In the genomic region with DNA sequence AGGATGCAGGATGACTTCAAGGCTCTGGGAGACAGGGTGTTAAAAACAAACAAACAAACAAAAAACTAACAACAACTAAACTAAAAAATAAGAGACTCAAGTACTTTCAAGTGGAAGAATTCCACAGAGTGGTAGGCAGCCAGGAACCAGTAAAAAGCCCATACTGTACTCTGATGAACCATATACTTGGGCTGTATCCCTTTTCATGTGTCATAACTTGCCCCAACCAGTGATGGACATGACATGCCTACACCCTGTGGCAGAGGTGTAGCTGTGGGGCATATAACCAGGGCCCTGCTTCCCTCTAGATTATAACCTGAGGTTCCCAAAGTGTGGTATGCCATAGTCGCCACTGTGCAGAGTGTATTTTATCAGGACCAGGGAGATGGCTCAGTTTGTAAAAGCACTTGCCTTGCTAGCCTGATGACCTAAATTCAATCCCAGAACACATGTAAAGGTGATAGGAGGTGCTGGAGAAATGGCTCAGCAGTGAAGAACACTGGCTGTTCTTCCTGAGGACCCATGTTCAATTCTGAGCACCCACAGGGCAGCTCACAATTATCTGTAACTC, we compare ENCODE assay signal across 7 mouse cellular contexts. TPM values are rescaled to one million over a fixed set of nuclear protein-coding genes. Genes with fewer than 3 reads are reported as not detected.
A peak's percentile ranks its signal among the peaks of the same experiment; 100 is the strongest.
DNase-seq lines count a peak whose midpoint lies in the region; ATAC-seq and TF ChIP-seq lines count a peak whose summit lies in the region.

No protein-coding gene starts in this region.

- no peaks in the 10 kb centered on the region for H3K9me3 ChIP-seq in lung, postnatal 0 days (ENCODE audit: low read length)
- H3K9me3 ChIP-seq in forebrain, embryonic 13.5 days (replicated peaks): no peaks in the 10 kb centered on the region
- no peaks in the 10 kb centered on the region for H3K9me3 ChIP-seq in limb, embryonic 15.5 days
- no peaks in the 10 kb centered on the region for H3K9me3 ChIP-seq in stomach, embryonic 16.5 days (replicated peaks; ENCODE audit: control insufficient read depth, low read length)

- peaks cover 5% of the 10 kb centered on the region; the same call in 1 of the 2 replicates for H3K4me1 ChIP-seq in lung, postnatal 0 days (ENCODE audit: insufficient read depth, low read depth, low read length)
- peaks cover 28% of the 10 kb centered on the region for H3K4me1 ChIP-seq in forebrain, embryonic 13.5 days
- peaks cover 9% of the 10 kb centered on the region; the same call in 1 of the 2 replicates for H3K4me1 ChIP-seq in limb, embryonic 15.5 days
- H3K4me1 ChIP-seq in stomach, embryonic 16.5 days (ENCODE audit: control insufficient read depth, insufficient read depth, low read length): peaks cover 5% of the 10 kb centered on the region; the same call in 1 of the 2 replicates

- ATAC-seq in lung, postnatal 0 days: peak; percentile 23; the same call in 1 of the 2 replicates
- peak; percentile 76 for ATAC-seq in forebrain, embryonic 13.5 days
- peak; percentile 37; the same call in 1 of the 2 replicates for ATAC-seq in limb, embryonic 15.5 days (ENCODE audit: insufficient number of reproducible peaks, low FRiP score, low TSS enrichment, low read depth)
- peak; percentile 19; the same call in 1 of the 2 replicates for ATAC-seq in stomach, embryonic 16.5 days (ENCODE audit: insufficient read depth, low FRiP score)

- whole genome bisulfite sequencing in lung, postnatal 0 days: 73% methylated on average over 1 of the region's 1 CpGs
- 73% methylated on average over 1 of the region's 1 CpGs for WGBS in forebrain, embryonic 13.5 days
- WGBS in limb, embryonic 15.5 days: 72% methylated on average over 1 of the region's 1 CpGs
- 72% methylated on average over 1 of the region's 1 CpGs for WGBS in stomach, embryonic 16.5 days

- no peak for TF ChIP-seq EP300 in lung, postnatal 0 days (IDR thresholded peaks at IDR 0.05)

- peak overlapping the region; percentile 63 for H3K4me3 ChIP-seq in lung, postnatal 0 days (ENCODE audit: low read depth, low read length)
- H3K4me3 ChIP-seq in forebrain, embryonic 13.5 days: peak overlapping the region; percentile 73
- peak overlapping the region; percentile 71 for H3K4me3 ChIP-seq in limb, embryonic 15.5 days
- peak overlapping the region; percentile 78 for H3K4me3 ChIP-seq in stomach, embryonic 16.5 days (replicated peaks; ENCODE audit: low read length)

- no peak for DNase-seq in lung, postnatal 0 days (ENCODE audit: low spot score)
- no peak for DNase-seq in lung, postnatal 4 days
- no peak for DNase-seq in embryo, embryonic 9.5 days (ENCODE audit: extremely low spot score)
- DNase-seq in layer of hippocampus, adult 11-12 months (ENCODE audit: low spot score): no peak

- 0 out of 2 replicates have a peak, but pooled peaks cover 3% of the 10 kb centered on the region for H3K27me3 ChIP-seq in lung, postnatal 0 days (replicated peaks; ENCODE audit: insufficient read depth, low read length)
- no peaks in the 10 kb centered on the region for H3K27me3 ChIP-seq in forebrain, embryonic 13.5 days
- H3K27me3 ChIP-seq in limb, embryonic 15.5 days: no peaks in the 10 kb centered on the region
- H3K27me3 ChIP-seq in stomach, embryonic 16.5 days (ENCODE audit: control insufficient read depth, insufficient read depth, low read length): no peaks in the 10 kb centered on the region; the same call in 1 of the 2 replicates

- no peak overlapping the region for H3K9ac ChIP-seq in lung, postnatal 0 days (replicated peaks; ENCODE audit: low read depth)
- H3K9ac ChIP-seq in forebrain, embryonic 13.5 days: peak overlapping the region; percentile 91; the same call in 1 of the 2 replicates
- H3K9ac ChIP-seq in limb, embryonic 15.5 days: peak overlapping the region; percentile 63; the same call in 1 of the 2 replicates
- H3K9ac ChIP-seq in stomach, embryonic 16.5 days (ENCODE audit: low read length): peak overlapping the region; percentile 88

- H3K4me2 ChIP-seq in lung, postnatal 0 days (replicated peaks; ENCODE audit: low read depth, low read length): peak overlapping the region; percentile 75
- H3K4me2 ChIP-seq in forebrain, embryonic 13.5 days: peak overlapping the region; percentile 77
- H3K4me2 ChIP-seq in limb, embryonic 15.5 days: peak overlapping the region; percentile 88
- peak overlapping the region; percentile 99 for H3K4me2 ChIP-seq in stomach, embryonic 16.5 days (ENCODE audit: low read depth, low read length)

- no peaks in the 10 kb centered on the region for H3K36me3 ChIP-seq in lung, postnatal 0 days (ENCODE audit: insufficient read depth, low read length)
- H3K36me3 ChIP-seq in forebrain, embryonic 13.5 days (ENCODE audit: poor library complexity, severe bottlenecking): no peaks in the 10 kb centered on the region
- no peaks in the 10 kb centered on the region for H3K36me3 ChIP-seq in limb, embryonic 15.5 days
- H3K36me3 ChIP-seq in stomach, embryonic 16.5 days (ENCODE audit: control insufficient read depth, insufficient read depth, low read length): no peaks in the 10 kb centered on the region

- no peak overlapping the region for H3K27ac ChIP-seq in lung, postnatal 0 days (ENCODE audit: low read length)
- no peak overlapping the region for H3K27ac ChIP-seq in forebrain, embryonic 13.5 days
- no peak overlapping the region for H3K27ac ChIP-seq in limb, embryonic 15.5 days
- no peak overlapping the region for H3K27ac ChIP-seq in stomach, embryonic 16.5 days (ENCODE audit: low read length)

- TF ChIP-seq CTCF in lung, postnatal 0 days (IDR thresholded peaks at IDR 0.05): no peak

RNA-seq across cellular contexts. Expression of gene Ninl, which starts 29.6 kb away (rescaled TPM):
- 2.9 and 3.9 TPM in 2 replicates for polyA plus RNA-seq in lung, postnatal 0 days (2015; fragmentation: Nextera tagmentation; extraction: Ambion mirVana)
- 16.3 and 20.6 TPM in 2 replicates for polyA plus RNA-seq in forebrain, embryonic 13.5 days (2015; fragmentation: Nextera tagmentation; extraction: Ambion mirVana)
- polyA plus RNA-seq in limb, embryonic 15.5 days (2015; fragmentation: Nextera tagmentation; extraction: Ambion mirVana): 5.7 and 6.1 TPM in 2 replicates
- 6.2 and 8.6 TPM in 2 replicates for polyA plus RNA-seq in stomach, embryonic 16.5 days (2015; fragmentation: Nextera tagmentation; extraction: Ambion mirVana)

RNA-seq across cellular contexts. Expression of gene Nanp, which starts 29.6 kb away (rescaled TPM):
- 20.8 and 23.4 TPM in 2 replicates for polyA plus RNA-seq in lung, postnatal 0 days (2015; fragmentation: Nextera tagmentation; extraction: Ambion mirVana)
- 38.1 and 38.9 TPM in 2 replicates for polyA plus RNA-seq in forebrain, embryonic 13.5 days (2015; fragmentation: Nextera tagmentation; extraction: Ambion mirVana)
- polyA plus RNA-seq in limb, embryonic 15.5 days (2015; fragmentation: Nextera tagmentation; extraction: Ambion mirVana): 43.8 and 45.2 TPM in 2 replicates
- 49.5 and 57.2 TPM in 2 replicates for polyA plus RNA-seq in stomach, embryonic 16.5 days (2015; fragmentation: Nextera tagmentation; extraction: Ambion mirVana)

Comparison
In these comparisons a context has a peak if more than half of its experiments do, and no peak if none do; other contexts are left out.
1. ATAC-seq: peak in every context shown above with its lines; median percentile 76 in forebrain, embryonic 13.5 days; 37 in limb, embryonic 15.5 days; 23 in lung, postnatal 0 days; 19 in stomach, embryonic 16.5 days.